Mouse (Mus musculus): ENCODE measurements around the gene Omp. TPM values are rescaled to one million over a fixed set of nuclear protein-coding genes. Genes with fewer than 3 reads are reported as not detected.

Gene Omp
- polyA plus RNA-seq, 1 experiment, result 0.42 TPM

DNA sequence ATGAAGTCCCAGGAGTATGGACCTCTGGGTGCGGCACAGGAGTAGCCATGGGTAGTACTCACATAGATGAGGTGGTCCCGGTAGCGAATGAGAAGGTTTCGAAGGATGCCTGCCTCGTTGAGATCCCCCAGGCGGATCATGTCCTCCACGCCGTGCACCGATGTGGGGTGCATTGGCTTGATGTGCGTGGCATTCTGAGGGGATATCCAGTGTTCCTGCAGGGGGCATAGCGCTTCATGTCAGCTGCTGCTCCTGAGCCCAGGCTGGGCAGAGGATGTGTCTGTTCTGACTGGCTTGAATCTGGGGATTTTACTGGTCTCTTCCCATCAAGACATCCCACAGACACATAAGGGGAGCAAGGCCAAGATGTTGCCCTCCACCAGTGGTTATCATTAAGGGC is 42.8 kb downstream of the Omp start:
- peaks cover 2% of the 10 kb centered on the region; the same call in 1 of the 2 replicates for H3K36me3 ChIP-seq (ENCODE audit: control insufficient read depth)
- H3K9me3 ChIP-seq (ENCODE audit: control insufficient read depth, low read length), result peaks cover 6% of the 10 kb centered on the region
- no peak overlapping the region for H3K4me3 ChIP-seq (replicated peaks)
- H3K27me3 ChIP-seq (ENCODE audit: control insufficient read depth), result no peaks in the 10 kb centered on the region
- H3K4me1 ChIP-seq (ENCODE audit: control insufficient read depth), result peaks cover 6% of the 10 kb centered on the region
- TF ChIP-seq TAL1 (IDR thresholded peaks at IDR 0.05; ENCODE audit: low read length) (no peak), GATA1 (IDR thresholded peaks at IDR 0.05; ENCODE audit: low read length) (no peak)

DNA sequence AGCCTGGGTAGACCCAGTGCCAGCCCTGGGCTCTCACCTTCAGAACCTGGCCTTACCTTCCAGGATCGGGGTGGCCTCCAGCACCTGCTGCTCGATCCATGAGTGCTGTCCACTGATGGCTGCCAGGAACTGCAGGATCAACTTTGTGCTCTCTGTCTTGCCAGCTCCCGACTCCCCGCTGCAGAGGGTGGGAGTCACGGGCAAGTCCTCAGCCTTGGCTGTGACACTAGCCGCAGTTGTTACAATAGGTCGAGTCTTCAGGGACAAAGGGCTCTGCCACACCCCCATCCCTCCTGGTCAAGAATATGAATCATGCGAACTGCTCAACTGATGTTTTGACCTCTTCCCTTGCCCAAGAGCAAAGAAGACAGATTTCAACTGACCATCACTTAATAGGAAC is 47.7 kb downstream of the Omp start:
- Histone ChIP-seq H3K27me3 (ENCODE audit: control insufficient read depth) (no peaks in the 10 kb centered on the region), H3K4me1 (ENCODE audit: control insufficient read depth) (no peaks in the 10 kb centered on the region), H3K9me3 (ENCODE audit: control insufficient read depth, low read length) (peaks cover 13% of the 10 kb centered on the region), H3K4me3 (replicated peaks) (no peak overlapping the region), H3K36me3 (ENCODE audit: control insufficient read depth) (peaks cover 9% of the 10 kb centered on the region; the same call in 1 of the 2 replicates)
- no peak for TF ChIP-seq TAL1 (IDR thresholded peaks at IDR 0.05; ENCODE audit: low read length)
- no peak for TF ChIP-seq GATA1 (IDR thresholded peaks at IDR 0.05; ENCODE audit: low read length)

DNA sequence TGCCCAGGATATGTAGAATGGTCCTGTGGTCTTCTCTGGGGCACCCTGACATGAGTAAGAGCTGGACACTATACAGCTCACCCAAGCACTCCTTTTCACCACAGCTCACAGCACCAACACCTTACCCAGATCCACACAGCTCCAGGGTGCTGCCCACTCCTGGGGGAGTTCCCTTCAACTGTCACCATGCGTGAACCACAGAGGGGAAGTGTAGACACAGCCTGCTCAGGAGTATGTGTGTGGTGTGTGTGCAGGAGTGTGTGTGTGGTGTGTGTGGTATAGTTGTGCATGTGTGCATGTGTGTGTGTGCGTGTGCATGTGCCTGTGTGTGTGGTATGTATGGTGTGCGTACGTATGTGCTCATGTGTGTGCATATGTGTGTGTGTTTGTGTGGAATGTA is 49.5 kb downstream of the Omp start:
- peaks cover 9% of the 10 kb centered on the region; the same call in 1 of the 2 replicates for H3K36me3 ChIP-seq (ENCODE audit: control insufficient read depth)
- H3K9me3 ChIP-seq (ENCODE audit: control insufficient read depth, low read length), result peaks cover 13% of the 10 kb centered on the region
- no peak overlapping the region for H3K4me3 ChIP-seq (replicated peaks)
- H3K4me1 ChIP-seq (ENCODE audit: control insufficient read depth), result no peaks in the 10 kb centered on the region
- H3K27me3 ChIP-seq (ENCODE audit: control insufficient read depth), result no peaks in the 10 kb centered on the region
- no peak for TF ChIP-seq TAL1 (IDR thresholded peaks at IDR 0.05; ENCODE audit: low read length)
- TF ChIP-seq GATA1 (IDR thresholded peaks at IDR 0.05; ENCODE audit: low read length), result no peak

Other genes with a start within 250 kb of the Omp start
- not detected in 2 replicates for gene Gdpd4, start 225.5 kb downstream of the Omp start, polyA plus RNA-seq (2012)
- gene Myo7a, start 26.0 kb downstream of the Omp start, polyA plus RNA-seq (2012), result 0.01 and 0.11 TPM in 2 replicates
- gene Capn5, start 32.8 kb upstream of the Omp start, polyA plus RNA-seq (2012), result 6.8 and 7.1 TPM in 2 replicates
- 0.02 TPM in 1 of 2 replicates, not detected in the other for gene B3gnt6, start 54.0 kb upstream of the Omp start, polyA plus RNA-seq (2012)
- 0.07 and 0.15 TPM in 2 replicates for gene Acer3, start 175.7 kb upstream of the Omp start, polyA plus RNA-seq (2012)
- gene Tsku, start 215.8 kb upstream of the Omp start, polyA plus RNA-seq (2012), result 0.03 TPM in 1 of 2 replicates, not detected in the other